Mouse (Mus musculus) hindbrain, embryonic 15.5 days (tissue): ENCODE measurements around the gene Dgcr8. TPM values are rescaled to one million over a fixed set of nuclear protein-coding genes. Genes with fewer than 3 reads are reported as not detected.

Source experiments
- ATAC-seq: fragments of 200-750 bp; cut with Nextera tagmentation; 2 replicates; pipeline ENCODE4 v1.8.0; 2017; ENCODE audit warnings: low read depth, moderate number of reproducible peaks, moderate TSS enrichment; ENCODE audit not compliant: low FRiP score
- H3K27ac ChIP-seq: fragments of 300-500 bp; sonication (generic); replicated peaks from 2 replicates; pipeline ENCODE4 v1.5.1; 2015; ENCODE audit warnings: mild to moderate bottlenecking, inconsistent platforms
- H3K27me3 ChIP-seq: fragments of 300-500 bp; sonication (generic); 2 replicates; pipeline ENCODE4 v1.6.1; 2015; ENCODE audit warnings: control low read depth, inconsistent platforms
- H3K36me3 ChIP-seq: fragments of 300-500 bp; sonication (generic); 2 replicates; pipeline ENCODE4 v1.6.1; 2015; ENCODE audit warnings: control low read depth, inconsistent platforms
- H3K4me1 ChIP-seq: fragments of 300-500 bp; sonication (generic); replicated peaks from 2 replicates; pipeline ENCODE4 v1.6.1; 2015; ENCODE audit warnings: control low read depth, inconsistent platforms
- H3K4me2 ChIP-seq: fragments of 300-500 bp; sonication (generic); 2 replicates; pipeline ENCODE4 v1.6.1; 2015; ENCODE audit warnings: moderate library complexity, mild to moderate bottlenecking, inconsistent platforms
- H3K4me3 ChIP-seq: fragments of 300-500 bp; sonication (generic); 2 replicates; pipeline ENCODE4 v1.5.1; 2015; ENCODE audit warnings: mild to moderate bottlenecking, inconsistent platforms
- H3K9ac ChIP-seq: fragments of 300-500 bp; sonication (generic); 2 replicates; pipeline ENCODE4 v1.6.1; 2015; ENCODE audit warnings: inconsistent platforms
- H3K9me3 ChIP-seq: fragments of 300-500 bp; sonication (generic); 2 replicates; pipeline ENCODE4 v1.6.1; 2016; ENCODE audit warnings: control low read depth, inconsistent platforms
- WGBS: fragments of 180-500 bp; shearing (Covaris S2); methylation state at CpG from one replicate; pipeline ENCODE4 v1.1.7; 2015; 5-methylcytosine and 5-hydroxymethylcytosine counted together
- microRNA counts: library from miRNA; unstranded; fragments of <30 nt; microRNA quantifications from one replicate; lab custom pipeline; 2016
- microRNA-seq: library from miRNA; unstranded; fragments of <30 nt; microRNA quantifications from one replicate; pipeline ENCODE4, GENCODE M21; 2016
- polyA plus RNA-seq: library from polyadenylated mRNA; unstranded; fragments of >200 nt; fragmentation: Nextera tagmentation; extraction: Ambion mirVana; gene quantifications from 2 replicates; pipeline ENCODE4 v1.2.1, GENCODE M21; 2015

The Dgcr8 gene
- polyA plus RNA-seq, 1 experiment from 2014 or later, result 29.5 TPM

GRCm38 (mm10) chr16:18213689-18214088 is 75.4 kb downstream of the Dgcr8 start:
- peak overlapping the region; percentile 27 for H3K4me3 ChIP-seq
- H3K9ac ChIP-seq, result peak overlapping the region; percentile 16; the same call in 1 of the 2 replicates
- peaks cover 43% of the 10 kb centered on the region for H3K4me1 ChIP-seq
- ATAC-seq, result peak; percentile 89
- no peaks in the 10 kb centered on the region for H3K9me3 ChIP-seq
- peak overlapping the region; percentile 50 for H3K4me2 ChIP-seq
- H3K27ac ChIP-seq, result peak overlapping the region; percentile 82
- WGBS, result 6% methylated on average over 6 of the region's 6 CpGs
- no peaks in the 10 kb centered on the region for H3K27me3 ChIP-seq
- no peaks in the 10 kb centered on the region for H3K36me3 ChIP-seq

- 0 out of 2 replicates have a peak, but pooled peaks have one; percentile 12 for ATAC-seq
- Histone ChIP-seq H3K4me2 (no peak overlapping the region), H3K4me1 (peaks cover 43% of the 10 kb centered on the region), H3K9ac (no peak overlapping the region), H3K4me3 (no peak overlapping the region), H3K36me3 (no peaks in the 10 kb centered on the region), H3K9me3 (no peaks in the 10 kb centered on the region), H3K27ac (no peak overlapping the region), H3K27me3 (no peaks in the 10 kb centered on the region)
- 42% methylated on average over 10 of the region's 10 CpGs for WGBS
Observed at GRCm38 (mm10) chr16:18211417-18212171, 77.5 kb downstream of the Dgcr8 start.

- Histone ChIP-seq H3K9me3 (no peaks in the 10 kb centered on the region), H3K4me3 (no peak overlapping the region), H3K9ac (no peak overlapping the region), H3K27ac (no peak overlapping the region), H3K4me1 (peaks cover 43% of the 10 kb centered on the region), H3K27me3 (no peaks in the 10 kb centered on the region), H3K36me3 (no peaks in the 10 kb centered on the region), H3K4me2 (no peak overlapping the region)
- WGBS, result 22% methylated on average over 8 of the region's 8 CpGs
- no peak for ATAC-seq
Observed at GRCm38 (mm10) chr16:18210701-18211416, 78.2 kb downstream of the Dgcr8 start.

MicroRNAs within 50 kb of the gene (microRNA counts, 519-probe panel; counts per million panel counts)
- microRNA mmu-miR-1306 (lab: Ali Mortazavi, UCI), result 2,364 counts per million, percentile 32 among the panel's probes with 10 or more counts
- 3,284 counts per million, percentile 67 among the panel's probes with 10 or more counts for microRNA mmu-miR-185 (lab: Ali Mortazavi, UCI)

Small RNA genes lying within 50 kb of the gene (microRNA-seq; reads per million reads assigned to microRNA genes)
- gene Gm24572 (not detected), gene Mir1306 (177 reads per million, percentile 59 among the genes with 10 or more reads in this experiment), gene Mir185 (448 reads per million, percentile 70 among the genes with 10 or more reads in this experiment)

Other genes starting within 250 kb of the Dgcr8 start
- gene Dgcr6, start 236.4 kb downstream of the Dgcr8 start, polyA plus RNA-seq, result 155 and 158 TPM in 2 replicates
- gene Prodh, start 199.0 kb downstream of the Dgcr8 start, polyA plus RNA-seq, result 4.3 and 4.9 TPM in 2 replicates
- 24.7 and 25.5 TPM in 2 replicates for gene Rtn4r, start 161.6 kb downstream of the Dgcr8 start, polyA plus RNA-seq
- not detected in 2 replicates for gene Ccdc188, start 71.4 kb downstream of the Dgcr8 start, polyA plus RNA-seq
- gene Zdhhc8, start 54.1 kb downstream of the Dgcr8 start, polyA plus RNA-seq, result 16.3 and 19.7 TPM in 2 replicates
- 94.7 and 98.9 TPM in 2 replicates for gene Trmt2a, start 40.6 kb downstream of the Dgcr8 start, polyA plus RNA-seq
- gene Ranbp1, start 40.5 kb downstream of the Dgcr8 start, polyA plus RNA-seq, result 373 and 402 TPM in 2 replicates
- 2.2 and 6.0 TPM in 2 replicates for gene Gm49776, start 30.9 kb downstream of the Dgcr8 start, polyA plus RNA-seq
- gene Tango2, start 58.9 kb upstream of the Dgcr8 start, polyA plus RNA-seq, result 92.5 and 94.0 TPM in 2 replicates
- 78.7 and 81.3 TPM in 2 replicates for gene Arvcf, start 58.9 kb upstream of the Dgcr8 start, polyA plus RNA-seq
- 31.0 and 31.7 TPM in 2 replicates for gene Txnrd2, start 137.1 kb upstream of the Dgcr8 start, polyA plus RNA-seq
- gene Comt, start 137.6 kb upstream of the Dgcr8 start, polyA plus RNA-seq, result 106 and 113 TPM in 2 replicates
- 14.8 and 16.7 TPM in 2 replicates for gene Gnb1l, start 209.5 kb upstream of the Dgcr8 start, polyA plus RNA-seq
- 2.9 and 3.4 TPM in 2 replicates for gene Rtl10, start 209.7 kb upstream of the Dgcr8 start, polyA plus RNA-seq